Mouse (Mus musculus): ENCODE measurements around the gene Melk.

Melk gene

DNA sequence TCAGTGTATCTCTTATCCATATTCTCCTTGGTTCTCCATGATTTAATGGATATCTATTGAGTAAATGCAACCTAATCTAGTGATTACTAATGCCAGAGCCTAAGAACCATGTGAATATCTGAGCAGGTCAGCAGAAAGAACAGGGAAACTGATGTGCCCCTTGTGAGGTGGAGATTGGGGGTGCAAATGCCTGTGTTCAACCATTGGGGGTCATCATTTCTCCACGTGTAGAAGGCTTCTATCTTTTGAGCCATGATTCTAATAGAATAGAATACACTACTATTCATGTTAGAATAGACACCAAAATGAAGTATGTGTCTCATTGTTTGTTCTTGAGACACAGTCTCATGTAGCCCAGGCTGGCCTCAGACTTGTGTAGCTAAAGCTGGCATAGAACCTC lies 27.3 kb downstream of the Melk start:
- no peak for DNase-seq (ENCODE audit: low spot score)

DNA sequence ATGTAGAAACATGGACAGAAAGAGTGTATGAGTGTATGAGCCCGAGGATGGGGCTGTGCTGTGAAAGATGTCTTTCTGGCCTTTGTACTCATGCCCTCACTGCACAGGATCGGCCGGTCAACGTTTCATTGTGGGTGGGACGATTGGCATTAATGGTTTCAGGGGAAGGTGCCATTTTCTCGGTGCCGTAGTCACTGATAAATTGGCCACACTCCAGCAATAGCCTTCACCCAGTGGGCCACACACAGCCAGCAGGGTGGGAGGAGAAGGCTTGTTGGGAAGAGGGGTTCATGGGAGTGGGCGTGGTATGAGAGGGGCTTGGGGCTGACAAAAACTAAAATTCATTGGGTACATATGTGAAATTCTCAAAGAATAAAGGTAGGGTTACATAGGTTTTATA lies 34.3 kb downstream of the Melk start:
- no peak for DNase-seq (ENCODE audit: low spot score)

DNA sequence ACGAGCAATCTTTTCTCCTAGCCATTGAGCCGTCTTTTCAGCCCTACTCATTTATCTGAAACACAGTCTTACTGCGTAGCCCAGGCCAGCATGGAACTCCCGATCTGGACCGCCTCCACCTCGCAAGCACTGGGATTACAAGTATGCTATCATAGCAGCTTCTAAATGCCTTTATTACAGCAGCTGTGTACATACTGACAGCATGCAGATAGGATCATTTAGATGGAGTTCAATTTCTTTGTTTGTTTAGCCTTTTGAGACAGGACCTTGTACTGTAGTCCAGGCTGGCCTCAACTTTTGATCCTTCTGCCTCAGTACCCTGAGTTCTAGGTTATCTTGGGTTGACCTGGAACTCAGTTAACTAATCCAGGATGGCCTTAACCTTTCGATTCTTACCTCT lies 61.0 kb downstream of the Melk start:
- DNase-seq (ENCODE audit: low spot score) = no peak

DNA sequence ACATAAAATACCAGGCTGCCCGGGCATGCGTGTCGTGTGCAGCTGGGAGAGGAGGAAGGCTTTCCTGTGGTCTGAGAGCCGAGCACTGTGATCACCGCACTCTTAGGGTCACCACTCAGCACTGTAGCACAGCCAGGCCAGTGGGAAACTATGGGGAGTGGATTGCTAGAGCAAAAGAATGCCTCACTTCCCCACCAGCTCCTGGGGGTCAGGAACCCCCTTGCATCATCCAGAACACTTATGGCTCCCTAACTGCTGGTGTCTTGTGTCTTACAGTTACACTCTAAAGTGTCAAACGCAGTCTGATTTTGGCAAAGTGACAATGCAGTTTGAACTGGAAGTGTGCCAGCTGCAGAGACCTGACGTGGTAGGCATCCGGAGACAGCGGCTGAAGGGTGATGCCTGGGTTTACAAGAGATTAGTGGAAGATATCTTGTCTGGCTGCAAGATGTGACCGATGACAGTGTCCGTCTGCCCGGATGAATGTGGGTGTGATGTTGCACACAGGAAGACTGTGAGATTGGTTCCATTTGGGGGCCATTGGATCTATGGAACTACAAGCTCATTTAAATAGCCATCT lies 62.8 kb downstream of the Melk start:
- no peak for DNase-seq (ENCODE audit: low spot score)

DNA sequence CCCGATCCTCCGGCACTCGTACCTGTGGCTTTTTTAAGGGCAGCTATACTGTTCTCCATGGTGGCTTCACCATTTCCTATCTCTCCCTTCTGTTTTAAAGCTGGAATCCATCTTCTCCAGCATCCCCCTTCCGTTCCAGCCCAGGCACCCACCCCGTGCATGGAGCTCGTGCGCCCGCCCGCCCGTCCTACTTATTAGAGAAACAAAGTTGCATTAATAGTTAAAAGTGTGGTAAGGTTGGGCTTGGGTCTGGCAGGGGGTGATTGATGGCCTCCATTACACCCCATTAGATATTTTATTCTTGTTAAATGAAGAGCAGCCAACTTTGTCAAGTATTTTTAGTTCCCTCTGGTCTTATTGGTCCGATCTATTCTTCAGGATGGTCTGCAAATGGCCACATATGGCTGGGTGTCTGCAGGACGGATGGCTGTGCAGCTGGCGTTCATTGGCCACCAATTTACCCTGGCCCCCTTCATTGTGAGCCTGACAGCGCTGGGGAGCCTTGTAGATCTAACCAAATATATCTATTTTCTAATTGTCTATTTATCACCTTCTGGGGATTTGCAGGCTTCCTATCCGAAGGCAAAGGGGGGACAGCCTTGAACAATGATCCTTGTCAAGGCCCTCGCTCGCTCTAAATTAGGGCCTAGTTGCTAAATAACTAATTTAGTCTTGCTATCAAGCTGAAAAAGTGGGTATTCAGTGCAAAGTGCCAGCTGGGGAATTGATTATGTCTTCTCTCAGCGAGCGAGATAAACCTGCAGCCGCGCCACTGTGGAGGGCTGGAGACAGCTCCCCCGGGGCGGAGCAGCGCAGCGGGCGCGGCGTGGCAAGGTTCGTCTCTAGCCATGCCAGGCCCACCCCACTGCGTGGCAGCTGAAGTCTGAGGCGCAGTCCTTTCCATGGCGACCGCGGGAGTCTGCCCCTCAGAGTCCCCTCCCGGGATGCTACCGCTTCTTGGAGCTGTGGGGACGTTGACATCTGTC lies 91.8 kb downstream of the Melk start:
- no peak for DNase-seq (ENCODE audit: low spot score)

DNA sequence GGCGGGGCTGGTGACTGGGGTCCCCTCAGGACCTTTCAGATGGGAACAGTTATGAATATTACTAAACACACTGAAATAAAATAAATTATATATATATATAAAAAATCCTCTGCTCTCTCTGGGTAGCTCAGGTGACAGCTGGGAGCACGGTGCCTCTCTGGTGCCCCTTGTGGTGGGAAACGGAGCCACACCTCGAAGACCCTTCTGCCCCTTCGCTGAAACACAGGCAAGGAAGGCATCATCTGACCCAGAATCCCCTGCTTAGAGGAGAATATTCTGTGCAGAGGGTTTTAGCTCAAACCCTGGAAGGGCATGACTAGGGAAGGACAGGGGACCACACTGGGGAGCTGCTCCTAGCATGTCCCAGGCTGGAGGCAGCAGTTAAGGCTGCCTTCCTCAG lies 101.9 kb downstream of the Melk start:
- no peak for DNase-seq (ENCODE audit: low spot score)

DNA sequence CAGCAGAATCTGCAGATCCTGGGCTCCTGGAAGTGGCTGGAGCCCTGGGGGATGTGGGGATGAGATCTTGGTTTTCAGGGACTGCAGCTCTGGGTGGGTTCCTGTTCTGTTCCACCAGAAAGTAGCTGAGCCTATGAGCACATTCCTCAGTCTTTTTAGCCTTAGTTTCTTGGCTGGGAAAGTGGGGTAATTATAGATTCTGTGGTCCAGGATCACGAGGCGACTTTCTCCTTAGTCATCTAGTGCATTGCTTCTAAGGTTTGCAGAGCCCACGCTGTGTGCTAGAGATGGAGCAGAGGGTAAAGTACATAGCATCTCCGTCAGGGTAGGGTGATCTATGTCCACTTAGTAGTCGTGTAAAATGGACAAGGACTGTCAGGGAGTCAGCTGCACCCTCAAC lies 103.8 kb downstream of the Melk start:
- DNase-seq (ENCODE audit: low spot score) = no peak

Measured in spleen, adult 12 weeks (tissue).